Mouse (Mus musculus): Measurements from ENCODE around the gene Ctps. TPM values are rescaled to one million over a fixed set of nuclear protein-coding genes. Genes with fewer than 3 reads are reported as not detected.

Ctps gene
- polyA plus RNA-seq, 1 experiment from 2014 or later, result 104 TPM

- no peak overlapping the region for H3K4me2 ChIP-seq (ENCODE audit: low read length)
- 89% methylated on average over 9 of the region's 9 CpGs for WGBS
- H3K9me3 ChIP-seq (ENCODE audit: control insufficient read depth, low read length), result no peaks in the 10 kb centered on the region
- H3K4me3 ChIP-seq (ENCODE audit: control insufficient read depth in 1 of 2, insufficient read depth in 1 of 2, low read depth in 1 of 2, low read length in 2 of 2), result no peak overlapping the region
- H3K27me3 ChIP-seq (ENCODE audit: control insufficient read depth, insufficient read depth, low read length), result no peaks in the 10 kb centered on the region
- no peak overlapping the region for H3K9ac ChIP-seq (ENCODE audit: low read length)
- H3K36me3 ChIP-seq (ENCODE audit: control insufficient read depth, insufficient read depth, low read length), result peaks cover 93% of the 10 kb centered on the region
- H3K4me1 ChIP-seq (ENCODE audit: control insufficient read depth in 2 of 2, insufficient read depth in 2 of 2, low read length in 2 of 2), result no peaks in the 10 kb centered on the region
- ATAC-seq (ENCODE audit: insufficient number of reproducible peaks, insufficient read depth, low FRiP score, low read depth), result no peak
- H3K27ac ChIP-seq (replicated peaks in 1 of 2; ENCODE audit: control insufficient read depth in 1 of 2, insufficient read depth in 1 of 2, low read depth in 2 of 2, low read length in 2 of 2), result no peak overlapping the region
Observed at GRCm38 (mm10) chr4:120528171-120528570, 41.9 kb downstream of the Ctps start.

GRCm38 (mm10) chr4:120523092-120523491 lies 47.0 kb downstream of the Ctps start:
- no peak overlapping the region for H3K4me2 ChIP-seq (ENCODE audit: low read length)
- peaks cover 97% of the 10 kb centered on the region for H3K36me3 ChIP-seq (ENCODE audit: control insufficient read depth, insufficient read depth, low read length)
- no peaks in the 10 kb centered on the region for H3K4me1 ChIP-seq (ENCODE audit: control insufficient read depth in 2 of 2, insufficient read depth in 2 of 2, low read length in 2 of 2)
- H3K27me3 ChIP-seq (ENCODE audit: control insufficient read depth, insufficient read depth, low read length), result no peaks in the 10 kb centered on the region
- H3K9me3 ChIP-seq (ENCODE audit: control insufficient read depth, low read length), result no peaks in the 10 kb centered on the region
- H3K4me3 ChIP-seq (ENCODE audit: control insufficient read depth in 1 of 2, insufficient read depth in 1 of 2, low read depth in 1 of 2, low read length in 2 of 2), result no peak overlapping the region
- 86% methylated on average over 3 of the region's 3 CpGs for WGBS
- no peak for ATAC-seq (ENCODE audit: insufficient number of reproducible peaks, insufficient read depth, low FRiP score, low read depth)
- no peak overlapping the region for H3K9ac ChIP-seq (ENCODE audit: low read length)
- H3K27ac ChIP-seq (replicated peaks in 1 of 2; ENCODE audit: control insufficient read depth in 1 of 2, insufficient read depth in 1 of 2, low read depth in 2 of 2, low read length in 2 of 2), result no peak overlapping the region

GRCm38 (mm10) chr4:120522351-120522750 lies 47.7 kb downstream of the Ctps start:
- 74% methylated on average over 4 of the region's 4 CpGs for WGBS
- Histone ChIP-seq H3K27me3 (ENCODE audit: control insufficient read depth, insufficient read depth, low read length) (no peaks in the 10 kb centered on the region), H3K36me3 (ENCODE audit: control insufficient read depth, insufficient read depth, low read length) (peaks cover 97% of the 10 kb centered on the region), H3K4me3 (ENCODE audit: control insufficient read depth in 1 of 2, insufficient read depth in 1 of 2, low read depth in 1 of 2, low read length in 2 of 2) (no peak overlapping the region), H3K27ac (replicated peaks in 1 of 2; ENCODE audit: control insufficient read depth in 1 of 2, insufficient read depth in 1 of 2, low read depth in 2 of 2, low read length in 2 of 2) (no peak overlapping the region), H3K9ac (ENCODE audit: low read length) (no peak overlapping the region), H3K9me3 (ENCODE audit: control insufficient read depth, low read length) (no peaks in the 10 kb centered on the region), H3K4me1 (ENCODE audit: control insufficient read depth in 2 of 2, insufficient read depth in 2 of 2, low read length in 2 of 2) (no peaks in the 10 kb centered on the region), H3K4me2 (ENCODE audit: low read length) (no peak overlapping the region)
- no peak for ATAC-seq (ENCODE audit: insufficient number of reproducible peaks, insufficient read depth, low FRiP score, low read depth)

GRCm38 (mm10) chr4:120521761-120522160 lies 48.3 kb downstream of the Ctps start:
- Histone ChIP-seq H3K4me3 (ENCODE audit: control insufficient read depth in 1 of 2, insufficient read depth in 1 of 2, low read depth in 1 of 2, low read length in 2 of 2) (no peak overlapping the region), H3K27me3 (ENCODE audit: control insufficient read depth, insufficient read depth, low read length) (no peaks in the 10 kb centered on the region), H3K4me2 (ENCODE audit: low read length) (no peak overlapping the region), H3K9ac (ENCODE audit: low read length) (no peak overlapping the region), H3K9me3 (ENCODE audit: control insufficient read depth, low read length) (no peaks in the 10 kb centered on the region), H3K36me3 (ENCODE audit: control insufficient read depth, insufficient read depth, low read length) (peaks cover 99% of the 10 kb centered on the region), H3K4me1 (ENCODE audit: control insufficient read depth in 2 of 2, insufficient read depth in 2 of 2, low read length in 2 of 2) (no peaks in the 10 kb centered on the region), H3K27ac (replicated peaks in 1 of 2; ENCODE audit: control insufficient read depth in 1 of 2, insufficient read depth in 1 of 2, low read depth in 2 of 2, low read length in 2 of 2) (no peak overlapping the region)
- 82% methylated on average over 5 of the region's 5 CpGs for WGBS
- ATAC-seq (ENCODE audit: insufficient number of reproducible peaks, insufficient read depth, low FRiP score, low read depth), result no peak

- 67% methylated on average over 4 of the region's 4 CpGs for WGBS
- Histone ChIP-seq H3K4me3 (ENCODE audit: control insufficient read depth in 1 of 2, insufficient read depth in 1 of 2, low read depth in 1 of 2, low read length in 2 of 2) (no peak overlapping the region), H3K27ac (replicated peaks in 1 of 2; ENCODE audit: control insufficient read depth in 1 of 2, insufficient read depth in 1 of 2, low read depth in 2 of 2, low read length in 2 of 2) (no peak overlapping the region), H3K4me2 (ENCODE audit: low read length) (no peak overlapping the region), H3K36me3 (ENCODE audit: control insufficient read depth, insufficient read depth, low read length) (peaks cover 82% of the 10 kb centered on the region), H3K4me1 (ENCODE audit: control insufficient read depth in 2 of 2, insufficient read depth in 2 of 2, low read length in 2 of 2) (no peaks in the 10 kb centered on the region), H3K9ac (ENCODE audit: low read length) (no peak overlapping the region), H3K9me3 (ENCODE audit: control insufficient read depth, low read length) (no peaks in the 10 kb centered on the region), H3K27me3 (ENCODE audit: control insufficient read depth, insufficient read depth, low read length) (no peaks in the 10 kb centered on the region)
- no peak for ATAC-seq (ENCODE audit: insufficient number of reproducible peaks, insufficient read depth, low FRiP score, low read depth)
Observed at GRCm38 (mm10) chr4:120517335-120517734, 52.7 kb downstream of the Ctps start.

- Histone ChIP-seq H3K9me3 (ENCODE audit: control insufficient read depth, low read length) (no peaks in the 10 kb centered on the region), H3K4me1 (ENCODE audit: control insufficient read depth in 2 of 2, insufficient read depth in 2 of 2, low read length in 2 of 2) (no peaks in the 10 kb centered on the region), H3K4me3 (ENCODE audit: control insufficient read depth in 1 of 2, insufficient read depth in 1 of 2, low read depth in 1 of 2, low read length in 2 of 2) (no peak overlapping the region), H3K4me2 (ENCODE audit: low read length) (no peak overlapping the region), H3K9ac (ENCODE audit: low read length) (no peak overlapping the region), H3K27me3 (ENCODE audit: control insufficient read depth, insufficient read depth, low read length) (no peaks in the 10 kb centered on the region), H3K36me3 (ENCODE audit: control insufficient read depth, insufficient read depth, low read length) (peaks cover 78% of the 10 kb centered on the region), H3K27ac (replicated peaks in 1 of 2; ENCODE audit: control insufficient read depth in 1 of 2, insufficient read depth in 1 of 2, low read depth in 2 of 2, low read length in 2 of 2) (no peak overlapping the region)
- WGBS, result 84% methylated on average over 7 of the region's 7 CpGs
- no peak for ATAC-seq (ENCODE audit: insufficient number of reproducible peaks, insufficient read depth, low FRiP score, low read depth)
Observed at GRCm38 (mm10) chr4:120516907-120517306, 53.2 kb downstream of the Ctps start.

GRCm38 (mm10) chr4:120516491-120516890 lies 53.6 kb downstream of the Ctps start:
- no peaks in the 10 kb centered on the region for H3K27me3 ChIP-seq (ENCODE audit: control insufficient read depth, insufficient read depth, low read length)
- 87% methylated on average over 7 of the region's 7 CpGs for WGBS
- H3K9ac ChIP-seq (ENCODE audit: low read length), result no peak overlapping the region
- no peaks in the 10 kb centered on the region for H3K4me1 ChIP-seq (ENCODE audit: control insufficient read depth in 2 of 2, insufficient read depth in 2 of 2, low read length in 2 of 2)
- H3K4me2 ChIP-seq (ENCODE audit: low read length), result no peak overlapping the region
- peaks cover 77% of the 10 kb centered on the region for H3K36me3 ChIP-seq (ENCODE audit: control insufficient read depth, insufficient read depth, low read length)
- H3K4me3 ChIP-seq (ENCODE audit: control insufficient read depth in 1 of 2, insufficient read depth in 1 of 2, low read depth in 1 of 2, low read length in 2 of 2), result no peak overlapping the region
- ATAC-seq (ENCODE audit: insufficient number of reproducible peaks, insufficient read depth, low FRiP score, low read depth), result no peak
- no peak overlapping the region for H3K27ac ChIP-seq (replicated peaks in 1 of 2; ENCODE audit: control insufficient read depth in 1 of 2, insufficient read depth in 1 of 2, low read depth in 2 of 2, low read length in 2 of 2)
- no peaks in the 10 kb centered on the region for H3K9me3 ChIP-seq (ENCODE audit: control insufficient read depth, low read length)

GRCm38 (mm10) chr4:120514366-120514765 lies 55.7 kb downstream of the Ctps start:
- H3K9ac ChIP-seq (ENCODE audit: low read length), result no peak overlapping the region
- H3K4me2 ChIP-seq (ENCODE audit: low read length), result no peak overlapping the region
- no peaks in the 10 kb centered on the region for H3K27me3 ChIP-seq (ENCODE audit: control insufficient read depth, insufficient read depth, low read length)
- H3K4me3 ChIP-seq (ENCODE audit: control insufficient read depth in 1 of 2, insufficient read depth in 1 of 2, low read depth in 1 of 2, low read length in 2 of 2), result no peak overlapping the region
- H3K9me3 ChIP-seq (ENCODE audit: control insufficient read depth, low read length), result peaks cover 2% of the 10 kb centered on the region; the same call in 1 of the 2 replicates
- no peak overlapping the region for H3K27ac ChIP-seq (replicated peaks in 1 of 2; ENCODE audit: control insufficient read depth in 1 of 2, insufficient read depth in 1 of 2, low read depth in 2 of 2, low read length in 2 of 2)
- no peaks in the 10 kb centered on the region for H3K4me1 ChIP-seq (ENCODE audit: control insufficient read depth in 2 of 2, insufficient read depth in 2 of 2, low read length in 2 of 2)
- H3K36me3 ChIP-seq (ENCODE audit: control insufficient read depth, insufficient read depth, low read length), result peaks cover 71% of the 10 kb centered on the region
- no peak for ATAC-seq (ENCODE audit: insufficient number of reproducible peaks, insufficient read depth, low FRiP score, low read depth)
- WGBS, result 93% methylated on average over 2 of the region's 2 CpGs

All from heart, embryonic 14.5 days (tissue).